Mouse (Mus musculus) olfactory bulb, adult 2 months (tissue): ENCODE measurements around the gene Rabep1. TPM values are rescaled to one million over a fixed set of nuclear protein-coding genes. Genes with fewer than 3 reads are reported as not detected.

Experiments
- H3K27ac ChIP-seq: fragments of 200-500 bp; 2 replicates; pipeline ENCODE4 v1.5.1; 2012; ENCODE audit warnings: low read depth, low read length; ENCODE audit not compliant: insufficient read depth
- H3K4me1 ChIP-seq: fragments of 200-500 bp; 2 replicates; pipeline ENCODE4 v1.6.1; 2012; ENCODE audit warnings: low read length; ENCODE audit not compliant: control insufficient read depth, insufficient read depth
- H3K4me3 ChIP-seq: fragments of 200-500 bp; 2 replicates; pipeline ENCODE4 v1.5.1; 2012; ENCODE audit warnings: mild to moderate bottlenecking, low read depth, low read length, moderate library complexity; ENCODE audit not compliant: insufficient read depth
- CTCF ChIP-seq: fragments of 200-500 bp; IDR thresholded peaks from 2 replicates; pipeline ENCODE4 v1.5.1; 2012; ENCODE audit warnings: low read depth, mild to moderate bottlenecking, low read length, moderate library complexity; ENCODE audit not compliant: insufficient read depth
- POLR2A ChIP-seq: fragments of 200-500 bp; IDR thresholded peaks from 2 replicates; pipeline ENCODE4 v1.6.1; 2012; ENCODE audit warnings: mild to moderate bottlenecking, low read depth, low read length, moderate library complexity; ENCODE audit not compliant: insufficient read depth
- WGBS: fragments of 180-500 bp; shearing (Covaris S2); methylation state at CpG from one replicate; pipeline ENCODE4 v1.1.7; 2018; 5-methylcytosine and 5-hydroxymethylcytosine counted together
- polyA plus RNA-seq: library from polyadenylated mRNA; stranded (reverse); fragments of >200 nt; gene quantifications from 2 replicates; pipeline ENCODE4 v1.2.4, GENCODE M21; 2012; ENCODE audit warnings: low replicate concordance; ENCODE audit not compliant: missing spikeins, insufficient read depth, insufficient read length

Gene Rabep1
- polyA plus RNA-seq, 1 experiment: not detected

- TF ChIP-seq POLR2A (no peak), CTCF (no peak)
- no peaks in the 10 kb centered on the region for H3K4me1 ChIP-seq
- WGBS: 73% methylated on average over 17 of the region's 17 CpGs
- no peak overlapping the region for H3K4me3 ChIP-seq
- no peak overlapping the region for H3K27ac ChIP-seq
These were observed 22.6 kb upstream of the Rabep1 start for GRCm38 (mm10) chr11:70821728-70822591.

DNA sequence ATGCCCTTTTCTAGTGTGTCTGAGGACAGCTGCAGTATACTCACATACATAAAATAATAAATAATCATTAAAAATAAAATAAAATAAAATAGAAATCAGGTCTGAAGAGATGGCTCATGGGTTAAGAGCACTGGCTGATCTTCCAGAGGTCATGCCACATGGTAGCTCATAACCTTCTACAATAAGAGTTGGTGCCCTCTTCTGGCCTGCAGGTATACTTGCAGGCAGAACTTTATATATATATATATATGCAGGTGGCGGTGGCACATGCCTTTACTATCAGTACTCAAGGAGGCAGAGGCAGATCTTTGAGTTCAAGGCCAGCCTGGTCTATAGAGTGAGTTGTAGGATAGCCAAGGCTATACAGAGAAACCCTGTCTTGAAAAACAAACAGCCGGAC, 18.4 kb upstream of the Rabep1 start:
- WGBS: 92% methylated on average over 2 of the region's 2 CpGs
- no peak overlapping the region for H3K4me3 ChIP-seq
- H3K4me1 ChIP-seq: no peaks in the 10 kb centered on the region
- TF ChIP-seq POLR2A: no peak
- no peak for TF ChIP-seq CTCF
- no peak overlapping the region for H3K27ac ChIP-seq

- TF ChIP-seq POLR2A (no peak), CTCF (no peak)
- WGBS: 90% methylated on average over 11 of the region's 11 CpGs
- Histone ChIP-seq H3K4me1 (no peaks in the 10 kb centered on the region), H3K4me3 (no peak overlapping the region), H3K27ac (no peak overlapping the region)
These were observed 15.5 kb upstream of the Rabep1 start for GRCm38 (mm10) chr11:70828975-70829615.

GRCm38 (mm10) chr11:70831201-70831600, 13.4 kb upstream of the Rabep1 start:
- no peaks in the 10 kb centered on the region for H3K4me1 ChIP-seq
- WGBS: 25% methylated on average over 3 of the region's 3 CpGs
- no peak overlapping the region for H3K4me3 ChIP-seq
- no peak for TF ChIP-seq POLR2A
- TF ChIP-seq CTCF: no peak
- no peak overlapping the region for H3K27ac ChIP-seq

DNA sequence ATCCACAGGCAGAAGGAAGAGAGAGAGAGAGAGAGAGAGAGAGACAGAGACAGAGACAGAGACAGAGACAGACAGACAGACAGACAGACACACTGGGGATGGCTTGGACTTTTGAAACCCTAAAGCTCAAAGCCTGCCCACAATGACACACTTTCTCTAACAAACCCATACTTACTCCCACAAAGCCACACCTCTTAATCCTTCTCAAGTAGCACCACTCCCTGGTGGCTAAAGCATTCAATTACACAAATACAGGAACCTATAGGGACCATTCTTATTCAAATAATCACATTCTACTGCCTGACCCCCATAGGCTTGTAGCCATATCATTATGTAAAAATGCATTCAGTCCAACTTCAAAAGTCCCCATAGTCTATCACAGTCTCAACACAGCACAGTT, 11.2 kb upstream of the Rabep1 start:
- Histone ChIP-seq H3K4me1 (no peaks in the 10 kb centered on the region), H3K4me3 (no peak overlapping the region), H3K27ac (no peak overlapping the region)
- TF ChIP-seq POLR2A (no peak), CTCF (no peak)

GRCm38 (mm10) chr11:70833831-70834230, 10.7 kb upstream of the Rabep1 start:
- Histone ChIP-seq H3K27ac (no peak overlapping the region), H3K4me1 (no peaks in the 10 kb centered on the region), H3K4me3 (no peak overlapping the region)
- 67% methylated on average over 3 of the region's 3 CpGs for WGBS
- no peak for TF ChIP-seq POLR2A
- TF ChIP-seq CTCF: no peak

DNA sequence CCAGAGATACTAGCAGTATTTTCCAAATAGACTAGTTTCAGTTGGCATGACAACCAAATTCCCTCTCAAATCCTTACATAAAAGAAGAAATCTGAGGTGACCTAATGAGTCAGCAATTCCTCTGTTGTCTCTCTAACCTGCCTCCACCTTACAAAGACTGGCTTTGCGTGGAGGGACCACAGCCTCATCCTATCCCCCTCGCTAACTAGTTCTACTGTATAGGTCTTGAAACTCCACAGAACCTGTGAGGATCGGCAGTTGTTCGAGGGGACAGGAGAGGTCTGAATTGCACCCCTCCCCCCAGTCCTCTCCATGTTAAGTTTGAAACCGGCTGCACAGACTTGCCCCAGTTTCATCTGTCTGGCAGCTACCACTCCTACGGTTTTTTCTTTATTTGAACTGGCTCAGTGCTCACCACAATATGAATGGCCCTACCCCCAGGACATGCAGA, 9.2 kb upstream of the Rabep1 start:
- Histone ChIP-seq H3K4me1 (no peaks in the 10 kb centered on the region), H3K4me3 (no peak overlapping the region), H3K27ac (no peak overlapping the region)
- 56% methylated on average over 6 of the region's 6 CpGs for WGBS
- no peak for TF ChIP-seq CTCF
- TF ChIP-seq POLR2A: no peak

- no peak for TF ChIP-seq POLR2A
- TF ChIP-seq CTCF: no peak
- 95% methylated on average over 3 of the region's 3 CpGs for WGBS
These were observed 7.5 kb upstream of the Rabep1 start for GRCm38 (mm10) chr11:70837031-70837430.

DNA sequence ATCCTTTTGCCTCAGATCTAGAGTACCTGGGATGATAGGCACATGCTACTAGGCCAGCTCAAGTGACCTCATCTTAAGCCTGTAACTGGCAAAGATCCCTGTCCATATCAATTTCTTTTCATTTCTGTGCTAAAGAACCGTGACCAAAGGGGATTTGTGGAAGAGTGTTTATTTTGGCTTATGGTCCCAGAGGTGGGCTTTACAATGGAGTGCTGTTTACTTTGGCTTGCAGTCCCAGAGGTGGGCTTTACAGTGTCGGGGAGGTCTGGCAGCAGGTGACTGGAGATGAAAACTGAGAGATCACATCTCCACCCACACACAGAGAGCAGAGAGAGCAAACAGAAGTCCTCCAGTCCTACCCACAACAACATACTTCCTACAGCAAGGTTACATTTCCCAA, 6.0 kb upstream of the Rabep1 start:
- WGBS: 74% methylated on average over 2 of the region's 2 CpGs
- Histone ChIP-seq H3K4me1 (no peaks in the 10 kb centered on the region), H3K27ac (no peak overlapping the region), H3K4me3 (no peak overlapping the region)
- no peak for TF ChIP-seq CTCF
- no peak for TF ChIP-seq POLR2A

More at GRCm38 (mm10) chr11:70837031-70837430, 7.5 kb upstream of the Rabep1 start:
- Histone ChIP-seq H3K4me1 (no peaks in the 10 kb centered on the region), H3K27ac (no peak overlapping the region), H3K4me3 (no peak overlapping the region)
